Mouse (Mus musculus): ENCODE results near the gene Prkd2. TPM values are rescaled to one million over a fixed set of nuclear protein-coding genes. Genes with fewer than 3 reads are reported as not detected.

Gene Prkd2
- polyA plus RNA-seq, 1 experiment = 6.8 TPM

GRCm38 (mm10) chr7:16874756-16875309 lies 32.1 kb downstream of the Prkd2 start:
- Histone ChIP-seq H3K4me1 (ENCODE audit: control insufficient read depth, insufficient read depth, low read length) (no peaks in the 10 kb centered on the region; the same call in 1 of the 2 replicates), H3K4me3 (ENCODE audit: insufficient read depth, low read length) (peak overlapping the region; percentile 99), H3K27ac (ENCODE audit: insufficient read depth, low read length) (peak overlapping the region; percentile 69)
- TF ChIP-seq POLR2A (IDR thresholded peaks at IDR 0.05; ENCODE audit: extremely low read depth, insufficient read depth, low read length) (peak; percentile 39; the same call in 1 of the 2 replicates), CTCF (IDR thresholded peaks at IDR 0.05; ENCODE audit: extremely low read depth, insufficient read depth, low read length) (no peak)

- H3K4me3 ChIP-seq (ENCODE audit: insufficient read depth, low read length) = peak within 1 kb of the TSS; percentile 99
- no peaks in the 10 kb centered on the region; the same call in 1 of the 2 replicates for H3K4me1 ChIP-seq (ENCODE audit: control insufficient read depth, insufficient read depth, low read length)
- peak within 1 kb of the TSS; percentile 69 for H3K27ac ChIP-seq (ENCODE audit: insufficient read depth, low read length)
- TF ChIP-seq CTCF (IDR thresholded peaks at IDR 0.05; ENCODE audit: extremely low read depth, insufficient read depth, low read length) (no peak), POLR2A (IDR thresholded peaks at IDR 0.05; ENCODE audit: extremely low read depth, insufficient read depth, low read length) (no peak)
Measured at GRCm38 (mm10) chr7:16875310-16875325, 32.4 kb downstream of the Prkd2 start, which contains the start of gene Dact3. Gene Dact3, plus strand, starts transcription at chr7:16875317.

- H3K27ac ChIP-seq (ENCODE audit: insufficient read depth, low read length) = peak overlapping the region; percentile 52
- TF ChIP-seq CTCF (IDR thresholded peaks at IDR 0.05; ENCODE audit: extremely low read depth, insufficient read depth, low read length) (no peak), POLR2A (IDR thresholded peaks at IDR 0.05; ENCODE audit: extremely low read depth, insufficient read depth, low read length) (no peak)
- H3K4me1 ChIP-seq (ENCODE audit: control insufficient read depth, insufficient read depth, low read length) = no peaks in the 10 kb centered on the region; the same call in 1 of the 2 replicates
- peak overlapping the region; percentile 99 for H3K4me3 ChIP-seq (ENCODE audit: insufficient read depth, low read length)
Measured at GRCm38 (mm10) chr7:16875326-16875725, 32.6 kb downstream of the Prkd2 start.

GRCm38 (mm10) chr7:16876006-16876405 lies 33.3 kb downstream of the Prkd2 start:
- no peak overlapping the region for H3K27ac ChIP-seq (ENCODE audit: insufficient read depth, low read length)
- no peaks in the 10 kb centered on the region; the same call in 1 of the 2 replicates for H3K4me1 ChIP-seq (ENCODE audit: control insufficient read depth, insufficient read depth, low read length)
- peak overlapping the region; percentile 99 for H3K4me3 ChIP-seq (ENCODE audit: insufficient read depth, low read length)
- no peak for TF ChIP-seq CTCF (IDR thresholded peaks at IDR 0.05; ENCODE audit: extremely low read depth, insufficient read depth, low read length)

- Histone ChIP-seq H3K27ac (ENCODE audit: insufficient read depth, low read length) (no peak overlapping the region), H3K4me3 (ENCODE audit: insufficient read depth, low read length) (peak overlapping the region; percentile 99), H3K4me1 (ENCODE audit: control insufficient read depth, insufficient read depth, low read length) (no peaks in the 10 kb centered on the region; the same call in 1 of the 2 replicates)
- TF ChIP-seq POLR2A (IDR thresholded peaks at IDR 0.05; ENCODE audit: extremely low read depth, insufficient read depth, low read length) (no peak), CTCF (IDR thresholded peaks at IDR 0.05; ENCODE audit: extremely low read depth, insufficient read depth, low read length) (no peak)
Measured at GRCm38 (mm10) chr7:16876608-16877007, 33.9 kb downstream of the Prkd2 start.

- TF ChIP-seq POLR2A (IDR thresholded peaks at IDR 0.05; ENCODE audit: extremely low read depth, insufficient read depth, low read length) (no peak), CTCF (IDR thresholded peaks at IDR 0.05; ENCODE audit: extremely low read depth, insufficient read depth, low read length) (no peak)
- Histone ChIP-seq H3K27ac (ENCODE audit: insufficient read depth, low read length) (no peak overlapping the region), H3K4me1 (ENCODE audit: control insufficient read depth, insufficient read depth, low read length) (no peaks in the 10 kb centered on the region; the same call in 1 of the 2 replicates), H3K4me3 (ENCODE audit: insufficient read depth, low read length) (no peak overlapping the region)
Measured at GRCm38 (mm10) chr7:16877717-16878116, 35.0 kb downstream of the Prkd2 start.

- TF ChIP-seq POLR2A (IDR thresholded peaks at IDR 0.05; ENCODE audit: extremely low read depth, insufficient read depth, low read length) (no peak), CTCF (IDR thresholded peaks at IDR 0.05; ENCODE audit: extremely low read depth, insufficient read depth, low read length) (no peak)
- H3K4me1 ChIP-seq (ENCODE audit: control insufficient read depth, insufficient read depth, low read length) = no peaks in the 10 kb centered on the region; the same call in 1 of the 2 replicates
- no peak overlapping the region for H3K4me3 ChIP-seq (ENCODE audit: insufficient read depth, low read length)
- peak overlapping the region; percentile 28 for H3K27ac ChIP-seq (ENCODE audit: insufficient read depth, low read length)
Measured at GRCm38 (mm10) chr7:16879796-16880547, 37.3 kb downstream of the Prkd2 start.

- TF ChIP-seq CTCF (IDR thresholded peaks at IDR 0.05; ENCODE audit: extremely low read depth, insufficient read depth, low read length) = no peak
- TF ChIP-seq POLR2A (IDR thresholded peaks at IDR 0.05; ENCODE audit: extremely low read depth, insufficient read depth, low read length) = no peak
- H3K4me1 ChIP-seq (ENCODE audit: control insufficient read depth, insufficient read depth, low read length) = no peaks in the 10 kb centered on the region; the same call in 1 of the 2 replicates
- no peak overlapping the region for H3K4me3 ChIP-seq (ENCODE audit: insufficient read depth, low read length)
- H3K27ac ChIP-seq (ENCODE audit: insufficient read depth, low read length) = no peak overlapping the region; the same call in 1 of the 2 replicates
Measured at GRCm38 (mm10) chr7:16880615-16881014, 37.9 kb downstream of the Prkd2 start.

GRCm38 (mm10) chr7:16883162-16883561 lies 40.5 kb downstream of the Prkd2 start:
- TF ChIP-seq POLR2A (IDR thresholded peaks at IDR 0.05; ENCODE audit: extremely low read depth, insufficient read depth, low read length) = no peak
- TF ChIP-seq CTCF (IDR thresholded peaks at IDR 0.05; ENCODE audit: extremely low read depth, insufficient read depth, low read length) = no peak
- H3K4me1 ChIP-seq (ENCODE audit: control insufficient read depth, insufficient read depth, low read length) = no peaks in the 10 kb centered on the region
- no peak overlapping the region for H3K4me3 ChIP-seq (ENCODE audit: insufficient read depth, low read length)
- H3K27ac ChIP-seq (ENCODE audit: insufficient read depth, low read length) = no peak overlapping the region

- no peak overlapping the region for H3K4me3 ChIP-seq (ENCODE audit: insufficient read depth, low read length)
- TF ChIP-seq POLR2A (IDR thresholded peaks at IDR 0.05; ENCODE audit: extremely low read depth, insufficient read depth, low read length) (no peak), CTCF (IDR thresholded peaks at IDR 0.05; ENCODE audit: extremely low read depth, insufficient read depth, low read length) (no peak)
- H3K27ac ChIP-seq (ENCODE audit: insufficient read depth, low read length) = no peak overlapping the region
- no peaks in the 10 kb centered on the region for H3K4me1 ChIP-seq (ENCODE audit: control insufficient read depth, insufficient read depth, low read length)
Measured at GRCm38 (mm10) chr7:16884334-16884733, 41.6 kb downstream of the Prkd2 start.

Measured in cortical plate, adult 2 months (tissue).